Mouse (Mus musculus) heart, embryonic 13.5 days (tissue): ENCODE results near the gene Atp5b. TPM values are rescaled to one million over a fixed set of nuclear protein-coding genes. Genes with fewer than 3 reads are reported as not detected.

Experiments used
- ATAC-seq: fragments of 200-750 bp; cut with Nextera tagmentation; 2 replicates; pipeline ENCODE4 v1.8.0; 2017; ENCODE audit warnings: moderate TSS enrichment; ENCODE audit not compliant: insufficient number of reproducible peaks, low FRiP score, low TSS enrichment; ENCODE audit errors: extremely low read depth
- H3K27ac ChIP-seq: fragments of 300-500 bp; sonication (generic); replicated peaks from 2 replicates; pipeline ENCODE4 v1.5.1; 2015; ENCODE audit warnings: moderate library complexity, mild to moderate bottlenecking, inconsistent platforms
- H3K27me3 ChIP-seq: fragments of 300-500 bp; sonication (generic); replicated peaks from 2 replicates; pipeline ENCODE4 v1.6.1; 2015; ENCODE audit warnings: mild to moderate bottlenecking, inconsistent platforms
- H3K36me3 ChIP-seq: fragments of 300-500 bp; sonication (generic); 2 replicates; pipeline ENCODE4 v1.6.1; 2015; ENCODE audit warnings: mild to moderate bottlenecking, inconsistent platforms
- H3K4me1 ChIP-seq: fragments of 300-500 bp; sonication (generic); 2 replicates; pipeline ENCODE4 v1.6.1; 2015; ENCODE audit warnings: inconsistent platforms
- H3K4me2 ChIP-seq: fragments of 300-500 bp; sonication (generic); 2 replicates; pipeline ENCODE4 v1.6.1; 2015; ENCODE audit warnings: inconsistent platforms, mild to moderate bottlenecking, moderate library complexity
- H3K4me3 ChIP-seq: fragments of 300-500 bp; sonication (generic); 2 replicates; pipeline ENCODE4 v1.5.1; 2015; ENCODE audit warnings: moderate library complexity, mild to moderate bottlenecking, inconsistent platforms
- H3K9ac ChIP-seq: fragments of 300-500 bp; sonication (generic); 2 replicates; pipeline ENCODE4 v1.6.1; 2015; ENCODE audit warnings: inconsistent platforms, mild to moderate bottlenecking, moderate library complexity
- H3K9me3 ChIP-seq: fragments of 300-500 bp; sonication (generic); 2 replicates; pipeline ENCODE4 v1.6.1; 2016; ENCODE audit warnings: inconsistent platforms
- WGBS: fragments of 180-500 bp; shearing (Covaris S2); methylation state at CpG from one replicate; pipeline ENCODE4 v1.1.7; 2015; ENCODE audit warnings: mixed read lengths; 5-methylcytosine and 5-hydroxymethylcytosine counted together
- polyA plus RNA-seq: library from polyadenylated mRNA; unstranded; fragments of >200 nt; fragmentation: Nextera tagmentation; extraction: Ambion mirVana; gene quantifications from 2 replicates; pipeline ENCODE4 v1.2.1, GENCODE M21; 2015

Atp5b gene
- 4,907 and 5,417 TPM in 2 replicates for polyA plus RNA-seq

DNA sequence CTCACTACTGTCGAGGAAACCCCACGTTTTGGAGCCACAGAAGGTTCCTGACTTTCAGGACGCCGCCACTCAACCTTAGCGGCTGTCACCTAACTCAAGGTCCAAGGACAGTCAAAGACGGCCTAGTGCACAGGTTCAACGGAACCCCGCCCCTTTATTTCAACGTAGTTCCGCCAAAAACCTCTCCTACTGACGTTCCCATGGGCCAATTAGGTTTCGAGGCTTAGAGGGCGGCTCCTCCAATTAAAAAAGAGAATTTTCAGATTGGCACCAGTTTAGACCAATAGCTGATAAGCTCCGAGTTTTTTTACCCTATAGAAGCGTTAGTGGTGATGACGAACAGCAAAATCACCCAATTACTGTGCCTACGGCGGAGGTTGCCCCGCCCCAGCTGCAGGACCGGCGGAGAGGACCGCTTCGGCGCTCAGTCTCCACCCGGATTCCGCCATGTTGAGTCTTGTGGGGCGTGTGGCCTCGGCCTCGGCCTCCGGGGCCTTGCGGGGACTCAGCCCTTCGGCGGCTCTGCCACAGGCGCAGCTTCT, at the start of gene Atp5b:
Atp5b (plus strand) TSS at position 394 of the 542 bp plus-strand sequence.
- Histone ChIP-seq H3K4me3 (peak within 1 kb of the TSS; percentile 84), H3K9ac (peak within 1 kb of the TSS; percentile 98), H3K27ac (peak within 1 kb of the TSS; percentile 96), H3K4me1 (peaks cover 37% of the 10 kb centered on the region), H3K9me3 (no peaks in the 10 kb centered on the region), H3K4me2 (peak within 1 kb of the TSS; percentile 81), H3K27me3 (no peaks in the 10 kb centered on the region), H3K36me3 (peaks cover 42% of the 10 kb centered on the region)
- peak; percentile 98 for ATAC-seq
- under 1% methylated on average over 34 of the region's 34 CpGs for WGBS

DNA sequence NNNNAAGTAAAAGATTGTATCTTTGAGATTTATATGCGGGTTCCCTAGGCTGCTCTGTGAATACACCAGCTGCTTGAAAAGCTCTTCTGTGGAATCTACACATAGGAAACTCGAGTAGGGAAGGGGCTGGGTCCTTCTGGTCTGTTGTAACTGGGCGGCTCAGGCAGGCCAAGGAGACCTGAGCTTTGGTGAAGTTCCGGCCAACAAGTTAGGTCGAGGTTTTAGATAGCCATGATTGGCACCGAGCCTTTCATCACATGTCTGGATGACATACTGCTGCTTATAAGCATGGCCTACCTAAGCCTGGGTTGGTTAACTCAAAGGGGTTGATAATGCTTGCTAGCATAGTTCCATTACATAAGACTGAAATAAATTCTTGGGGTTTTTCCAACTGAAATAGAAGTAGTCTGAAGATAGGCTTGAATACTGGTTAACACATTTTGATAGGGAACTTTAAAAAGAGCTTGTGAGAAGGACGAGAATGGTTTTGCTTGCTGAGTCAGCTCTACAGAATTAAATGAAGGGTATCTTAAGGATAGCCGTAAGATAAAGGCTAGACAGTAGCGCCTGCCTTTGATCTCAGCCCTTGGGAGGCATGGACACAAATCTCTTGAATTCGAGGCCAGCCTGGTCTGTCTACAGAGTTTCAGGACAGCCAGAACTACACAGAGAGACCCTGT, 46.2 kb upstream of the Atp5b start:
- H3K27me3 ChIP-seq: no peaks in the 10 kb centered on the region
- WGBS: under 1% methylated on average over 10 of the region's 10 CpGs
- H3K36me3 ChIP-seq: peaks cover 42% of the 10 kb centered on the region
- peak overlapping the region; percentile 100 for H3K9ac ChIP-seq
- peak overlapping the region; percentile 68 for H3K4me3 ChIP-seq
- peak overlapping the region; percentile 75 for H3K4me2 ChIP-seq
- H3K4me1 ChIP-seq: peaks cover 58% of the 10 kb centered on the region
- no peaks in the 10 kb centered on the region for H3K9me3 ChIP-seq
- 0 out of 2 replicates have a peak, but pooled peaks have one; percentile 8 for ATAC-seq
- peak overlapping the region; percentile 98 for H3K27ac ChIP-seq

DNA sequence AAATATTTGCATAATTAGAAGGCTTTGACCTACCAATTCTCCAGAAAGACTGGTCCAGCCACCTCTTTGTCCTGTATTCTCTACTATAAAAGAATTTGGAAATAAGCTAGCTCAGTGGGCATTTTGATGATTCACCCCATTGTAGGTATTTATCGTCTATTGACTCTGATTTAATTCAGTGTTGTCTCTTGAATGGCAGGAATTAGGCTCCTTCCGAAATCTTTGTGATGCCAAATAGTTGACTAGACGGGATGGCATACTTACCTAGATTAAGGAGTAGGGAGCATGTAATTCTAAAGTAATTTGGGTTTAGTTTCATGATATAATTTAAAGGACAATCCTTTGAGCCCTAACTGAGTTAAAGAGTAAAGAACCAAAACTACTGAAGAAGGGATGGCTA, 45.2 kb upstream of the Atp5b start:
- Histone ChIP-seq H3K36me3 (peaks cover 52% of the 10 kb centered on the region), H3K9ac (peak overlapping the region; percentile 60), H3K4me3 (peak overlapping the region; percentile 68; the same call in 1 of the 2 replicates)

DNA sequence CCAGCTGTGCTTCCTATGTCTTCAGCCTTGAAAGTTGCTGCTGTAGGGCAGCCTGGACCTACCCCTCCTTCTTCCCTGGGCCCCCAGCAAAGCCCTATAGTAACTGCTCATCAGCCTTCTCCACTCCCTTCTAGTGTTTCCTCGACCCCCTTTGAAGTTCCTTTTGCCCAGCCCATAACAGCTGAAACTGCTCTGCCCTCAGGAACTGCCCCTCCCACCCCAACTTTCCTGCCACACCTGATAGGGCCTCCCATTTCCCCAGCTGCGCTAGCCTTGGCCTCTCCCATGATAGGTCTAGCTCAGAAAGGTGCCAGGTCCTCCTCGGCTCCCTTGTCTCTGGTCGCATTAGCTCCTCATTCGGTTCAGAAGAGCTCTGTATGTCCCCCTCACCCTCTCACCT, 43.9 kb upstream of the Atp5b start:
- Histone ChIP-seq H3K4me3 (0 out of 2 replicates have a peak overlapping the region, but pooled peaks have one; percentile 68), H3K36me3 (peaks cover 64% of the 10 kb centered on the region), H3K9ac (peak overlapping the region; percentile 60), H3K27me3 (no peaks in the 10 kb centered on the region), H3K9me3 (no peaks in the 10 kb centered on the region), H3K4me2 (peak overlapping the region; percentile 75), H3K27ac (peak overlapping the region; percentile 18; the same call in 1 of the 2 replicates), H3K4me1 (peaks cover 80% of the 10 kb centered on the region)
- 37% methylated on average over 5 of the region's 5 CpGs for WGBS
- ATAC-seq: no peak

More for the DNA sequence above, 45.2 kb upstream of the Atp5b start:
- Histone ChIP-seq H3K4me1 (peaks cover 68% of the 10 kb centered on the region), H3K4me2 (peak overlapping the region; percentile 75), H3K27ac (no peak overlapping the region), H3K27me3 (no peaks in the 10 kb centered on the region), H3K9me3 (no peaks in the 10 kb centered on the region)
- no peak for ATAC-seq
- WGBS: 81% methylated on average over 3 of the region's 3 CpGs

DNA sequence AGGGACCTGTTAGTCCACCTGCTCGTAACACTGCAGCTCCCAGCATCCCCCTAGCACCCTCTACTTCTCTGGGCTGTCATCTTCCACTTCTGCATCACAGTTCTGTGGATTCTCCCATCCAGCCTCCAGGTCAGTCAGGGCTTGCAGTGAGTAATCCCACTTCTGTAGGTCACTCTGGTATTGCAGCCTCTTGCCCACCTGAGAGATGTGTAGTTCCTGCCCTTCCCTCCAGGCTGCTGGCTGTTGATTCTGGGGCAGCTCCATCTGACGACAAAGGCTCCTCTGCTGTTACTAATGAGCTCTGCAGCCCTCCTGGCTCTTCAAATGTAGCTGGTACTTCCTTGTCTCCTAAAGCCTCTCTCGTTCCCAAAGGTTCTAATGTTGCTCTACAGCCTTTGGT, 43.2 kb upstream of the Atp5b start:
- H3K27ac ChIP-seq: no peak overlapping the region
- peaks cover 71% of the 10 kb centered on the region for H3K36me3 ChIP-seq
- 56% methylated on average over 3 of the region's 3 CpGs for WGBS
- H3K4me3 ChIP-seq: no peak overlapping the region
- peak overlapping the region; percentile 60 for H3K9ac ChIP-seq
- no peaks in the 10 kb centered on the region for H3K27me3 ChIP-seq
- peaks cover 83% of the 10 kb centered on the region for H3K4me1 ChIP-seq
- H3K9me3 ChIP-seq: no peaks in the 10 kb centered on the region
- H3K4me2 ChIP-seq: no peak overlapping the region
- no peak for ATAC-seq

DNA sequence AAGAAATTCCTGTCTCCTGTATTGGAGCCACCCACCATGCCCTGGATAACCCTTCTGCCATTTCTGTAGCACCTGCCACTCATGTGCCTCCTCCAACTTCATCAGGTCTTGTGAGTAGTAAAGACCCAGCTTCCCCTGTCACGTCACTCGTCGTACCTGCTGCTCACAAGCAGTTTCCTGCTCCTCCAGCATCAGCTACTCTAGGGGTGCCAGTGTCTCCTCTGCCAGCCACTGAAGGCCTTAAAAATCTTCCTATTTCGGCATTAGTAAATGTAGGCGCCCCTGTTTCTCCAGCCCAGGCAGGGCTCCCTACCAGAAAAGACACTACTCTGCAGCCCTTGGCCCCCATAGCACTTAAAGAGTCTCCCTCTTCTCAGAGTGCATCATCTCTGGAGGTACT, 42.8 kb upstream of the Atp5b start:
- Histone ChIP-seq H3K4me1 (peaks cover 86% of the 10 kb centered on the region), H3K4me3 (no peak overlapping the region), H3K9ac (0 out of 2 replicates have a peak overlapping the region, but pooled peaks have one; percentile 56), H3K27me3 (no peaks in the 10 kb centered on the region), H3K4me2 (no peak overlapping the region), H3K9me3 (no peaks in the 10 kb centered on the region), H3K27ac (0 out of 2 replicates have a peak overlapping the region, but pooled peaks have one; percentile 10), H3K36me3 (peaks cover 76% of the 10 kb centered on the region)
- 78% methylated on average over 5 of the region's 5 CpGs for WGBS
- ATAC-seq: no peak

DNA sequence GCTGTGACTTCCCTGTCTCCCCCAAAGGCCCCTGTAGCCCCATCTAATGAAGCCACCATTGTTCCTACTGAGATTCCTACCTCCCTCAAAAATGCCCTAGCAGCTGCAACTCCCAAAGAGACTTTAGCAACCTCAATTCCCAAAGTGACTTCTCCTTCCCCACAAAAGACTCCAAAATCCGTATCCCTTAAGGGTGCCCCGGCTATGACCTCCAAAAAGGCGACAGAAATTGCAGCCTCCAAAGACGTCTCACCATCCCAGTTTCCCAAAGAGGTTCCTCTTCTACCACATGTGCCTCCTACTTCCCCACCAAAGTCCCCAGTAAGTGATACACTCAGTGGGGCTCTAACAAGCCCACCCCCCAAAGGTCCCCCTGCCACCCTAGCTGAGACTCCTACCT, 41.4 kb upstream of the Atp5b start:
- no peak overlapping the region for H3K4me3 ChIP-seq
- 67% methylated on average over 4 of the region's 4 CpGs for WGBS
- H3K4me2 ChIP-seq: no peak overlapping the region
- no peaks in the 10 kb centered on the region for H3K9me3 ChIP-seq
- peaks cover 88% of the 10 kb centered on the region for H3K4me1 ChIP-seq
- no peak for ATAC-seq
- H3K27me3 ChIP-seq: no peaks in the 10 kb centered on the region
- H3K36me3 ChIP-seq: peaks cover 89% of the 10 kb centered on the region
- no peak overlapping the region for H3K27ac ChIP-seq
- H3K9ac ChIP-seq: peak overlapping the region; percentile 68

DNA sequence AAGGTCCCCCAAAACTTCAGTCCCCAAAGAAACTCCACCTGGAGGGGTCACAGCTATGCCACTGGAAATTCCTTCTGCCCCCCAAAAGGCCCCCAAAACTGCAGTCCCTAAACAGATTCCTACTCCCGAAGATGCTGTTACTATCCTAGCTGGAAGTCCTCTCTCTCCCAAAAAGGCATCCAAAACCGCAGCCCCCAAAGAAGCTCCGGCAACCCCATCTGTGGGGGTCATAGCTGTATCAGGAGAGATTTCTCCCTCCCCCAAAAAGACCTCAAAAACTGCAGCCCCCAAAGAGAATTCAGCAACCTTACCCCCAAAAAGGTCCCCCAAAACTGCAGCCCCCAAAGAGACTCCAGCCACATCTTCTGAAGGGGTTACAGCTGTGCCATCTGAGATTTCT, 40.6 kb upstream of the Atp5b start:
- peaks cover 97% of the 10 kb centered on the region for H3K36me3 ChIP-seq
- ATAC-seq: no peak
- H3K9me3 ChIP-seq: no peaks in the 10 kb centered on the region
- 84% methylated on average over 3 of the region's 3 CpGs for WGBS
- peak overlapping the region; percentile 73; the same call in 1 of the 2 replicates for H3K27ac ChIP-seq
- H3K4me3 ChIP-seq: no peak overlapping the region
- H3K27me3 ChIP-seq: no peaks in the 10 kb centered on the region
- H3K9ac ChIP-seq: peak overlapping the region; percentile 68
- peaks cover 80% of the 10 kb centered on the region for H3K4me1 ChIP-seq
- no peak overlapping the region for H3K4me2 ChIP-seq

DNA sequence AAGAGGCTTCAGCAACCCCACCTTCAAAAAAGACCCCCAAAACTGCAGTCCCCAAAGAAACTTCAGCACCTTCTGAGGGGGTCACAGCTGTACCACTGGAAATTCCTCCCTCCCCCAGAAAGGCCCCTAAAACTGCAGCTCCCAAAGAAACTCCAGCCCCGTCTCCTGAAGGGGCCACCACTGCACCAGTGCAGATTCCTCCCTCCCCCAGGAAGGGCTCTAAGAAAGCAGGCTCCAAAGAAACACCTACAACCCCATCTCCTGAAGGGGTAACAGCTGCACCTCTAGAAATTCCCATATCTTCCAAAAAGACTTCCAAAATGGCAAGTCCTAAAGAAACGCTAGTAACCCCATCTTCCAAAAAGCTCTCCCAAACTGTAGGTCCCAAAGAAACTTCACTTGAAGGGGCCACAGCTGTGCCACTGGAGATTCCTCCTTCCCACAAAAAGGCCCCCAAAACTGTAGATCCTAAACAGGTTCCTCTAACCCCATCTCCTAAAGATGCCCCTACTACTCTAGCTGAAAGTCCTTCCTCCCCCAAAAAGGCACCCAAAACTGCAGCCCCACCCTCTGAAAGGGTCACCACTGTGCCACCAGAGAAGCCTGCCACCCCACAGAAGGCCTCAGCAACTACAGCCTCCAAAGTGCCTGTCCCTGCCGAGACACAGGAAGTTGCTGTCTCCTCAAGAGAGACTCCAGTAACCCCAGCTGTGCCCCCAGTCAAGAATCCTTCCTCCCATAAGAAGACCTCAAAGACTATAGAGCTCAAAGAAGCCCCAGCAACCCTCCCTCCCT, 39.8 kb upstream of the Atp5b start:
- Histone ChIP-seq H3K36me3 (peaks cover 99% of the 10 kb centered on the region), H3K4me1 (peaks cover 72% of the 10 kb centered on the region), H3K27ac (peak overlapping the region; percentile 73)

DNA sequence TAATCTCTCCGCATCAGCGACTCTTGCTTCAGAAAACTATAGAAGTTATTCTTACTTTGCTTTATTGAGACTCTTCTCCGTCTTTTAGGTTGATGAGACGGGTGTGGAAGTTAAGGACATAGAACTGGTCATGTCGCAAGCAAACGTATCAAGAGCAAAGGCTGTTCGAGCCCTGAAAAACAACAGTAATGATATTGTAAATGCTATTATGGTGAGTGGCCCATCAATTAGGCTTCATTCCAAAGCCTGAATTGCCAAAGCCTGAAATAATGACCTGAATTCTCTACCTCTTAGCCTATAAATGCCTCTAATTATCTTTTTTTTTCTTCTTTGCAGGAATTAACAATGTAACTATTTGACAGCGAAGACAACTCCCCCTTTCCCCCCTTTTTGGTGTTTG, 34.9 kb upstream of the Atp5b start:
- Histone ChIP-seq H3K4me2 (no peak overlapping the region), H3K9ac (no peak overlapping the region), H3K9me3 (no peaks in the 10 kb centered on the region), H3K4me1 (peaks cover 23% of the 10 kb centered on the region), H3K36me3 (peaks cover 90% of the 10 kb centered on the region), H3K4me3 (no peak overlapping the region), H3K27ac (no peak overlapping the region), H3K27me3 (no peaks in the 10 kb centered on the region)
- WGBS: 92% methylated on average over 8 of the region's 8 CpGs
- no peak for ATAC-seq

More for the DNA sequence above, 39.8 kb upstream of the Atp5b start:
- no peaks in the 10 kb centered on the region for H3K9me3 ChIP-seq
- no peak for ATAC-seq
- peak overlapping the region; percentile 40 for H3K4me2 ChIP-seq
- WGBS: 48% methylated on average over 3 of the region's 3 CpGs
- no peak overlapping the region for H3K4me3 ChIP-seq
- no peaks in the 10 kb centered on the region for H3K27me3 ChIP-seq
- peak overlapping the region; percentile 68 for H3K9ac ChIP-seq

DNA sequence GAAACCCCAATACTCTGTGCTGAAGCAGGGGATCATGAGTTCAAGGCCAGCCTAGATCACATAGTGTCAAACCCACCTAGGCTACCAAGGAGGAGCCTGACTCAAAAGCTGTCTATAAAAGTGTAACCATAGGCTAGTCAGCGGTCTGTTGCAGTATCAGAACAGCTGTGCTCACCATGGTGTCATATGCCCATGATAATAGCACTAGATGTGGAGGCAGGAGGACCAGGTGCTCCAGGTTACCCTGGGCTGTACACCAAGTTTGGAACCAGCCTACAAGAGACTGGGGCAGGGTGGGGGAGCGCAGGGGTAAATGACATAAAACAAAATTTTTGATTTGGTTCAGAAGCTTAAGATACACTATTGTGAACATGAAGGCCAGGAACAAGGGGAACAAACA, 33.3 kb upstream of the Atp5b start:
- Histone ChIP-seq H3K4me3 (no peak overlapping the region), H3K36me3 (peaks cover 74% of the 10 kb centered on the region)
- WGBS: 93% methylated on average over 2 of the region's 2 CpGs

More for the DNA sequence above, 33.3 kb upstream of the Atp5b start:
- no peak for ATAC-seq
- H3K4me1 ChIP-seq: peaks cover 7% of the 10 kb centered on the region
- H3K27me3 ChIP-seq: no peaks in the 10 kb centered on the region
- H3K27ac ChIP-seq: no peak overlapping the region
- H3K9ac ChIP-seq: no peak overlapping the region
- H3K9me3 ChIP-seq: no peaks in the 10 kb centered on the region
- H3K4me2 ChIP-seq: no peak overlapping the region
